Mouse (Mus musculus) midbrain, embryonic 16.5 days (tissue): ENCODE data around the gene Zfp423. TPM values are rescaled to one million over a fixed set of nuclear protein-coding genes. Genes with fewer than 3 reads are reported as not detected.

ENCODE experiments used
- ATAC-seq: fragments of 200-750 bp; cut with Nextera tagmentation; 2 replicates; pipeline ENCODE4 v1.8.0; 2017; ENCODE audit warnings: moderate TSS enrichment
- H3K27ac ChIP-seq: fragments of 300-500 bp; sonication (generic); 2 replicates; pipeline ENCODE4 v1.5.1; 2014; ENCODE audit warnings: mild to moderate bottlenecking, low read length, mixed read lengths
- H3K27me3 ChIP-seq: fragments of 300-500 bp; sonication (generic); 2 replicates; pipeline ENCODE4 v1.6.1; 2014; ENCODE audit warnings: low read depth, low read length, mixed read lengths; ENCODE audit not compliant: control insufficient read depth, insufficient read depth
- H3K36me3 ChIP-seq: fragments of 300-500 bp; sonication (generic); 2 replicates; pipeline ENCODE4 v1.6.1; 2014; ENCODE audit warnings: mild to moderate bottlenecking, low read length, moderate library complexity, mixed read lengths; ENCODE audit not compliant: control insufficient read depth, insufficient read depth
- H3K4me1 ChIP-seq: fragments of 300-500 bp; sonication (generic); 2 replicates; pipeline ENCODE4 v1.6.1; 2014; ENCODE audit warnings: mild to moderate bottlenecking, low read length, mixed read lengths; ENCODE audit not compliant: control insufficient read depth, insufficient read depth
- H3K4me2 ChIP-seq: fragments of 300-500 bp; sonication (generic); 2 replicates; pipeline ENCODE4 v1.6.1; 2014; ENCODE audit warnings: mild to moderate bottlenecking, low read length, mixed read lengths
- H3K4me3 ChIP-seq: fragments of 300-500 bp; sonication (generic); 2 replicates; pipeline ENCODE4 v1.5.1; 2014; ENCODE audit warnings: low read depth, mild to moderate bottlenecking, low read length, moderate library complexity, mixed read lengths
- H3K9ac ChIP-seq: fragments of 300-500 bp; sonication (generic); 2 replicates; pipeline ENCODE4 v1.6.1; 2014; ENCODE audit warnings: low read depth, low read length, mixed read lengths
- H3K9me3 ChIP-seq: fragments of 300-500 bp; sonication (generic); replicated peaks from 2 replicates; pipeline ENCODE4 v1.6.1; 2014; ENCODE audit warnings: mild to moderate bottlenecking, low read length, mixed read lengths; ENCODE audit not compliant: control insufficient read depth, poor library complexity, severe bottlenecking
- WGBS: fragments of 180-500 bp; shearing (Covaris S2); extraction: QIAGEN DNeasy Blood & Tissue Kit; methylation state at CpG from one replicate; pipeline ENCODE4 v1.1.7; 2014; 5-methylcytosine and 5-hydroxymethylcytosine counted together
- polyA plus RNA-seq: library from polyadenylated mRNA; unstranded; fragments of >200 nt; fragmentation: Nextera tagmentation; extraction: Ambion mirVana; gene quantifications from 2 replicates; pipeline ENCODE4 v1.2.1, GENCODE M21; 2015

Gene Zfp423
- polyA plus RNA-seq, 1 experiment from 2014 or later, result 28.1 TPM

- WGBS, result 28% methylated on average over 11 of the region's 11 CpGs
- Histone ChIP-seq H3K27me3 (no peaks in the 10 kb centered on the region), H3K4me1 (peaks cover 29% of the 10 kb centered on the region), H3K27ac (peak overlapping the region; percentile 33), H3K4me3 (no peak overlapping the region), H3K9me3 (no peaks in the 10 kb centered on the region), H3K36me3 (no peaks in the 10 kb centered on the region), H3K4me2 (no peak overlapping the region), H3K9ac (no peak overlapping the region)
- no peak for ATAC-seq
These were observed 221.5 kb downstream of the Zfp423 start for GRCm38 (mm10) chr8:87737900-87738299.

GRCm38 (mm10) chr8:87734902-87735301, 224.5 kb downstream of the Zfp423 start:
- Histone ChIP-seq H3K36me3 (no peaks in the 10 kb centered on the region), H3K27ac (peak overlapping the region; percentile 57), H3K9ac (no peak overlapping the region), H3K4me2 (no peak overlapping the region), H3K4me3 (no peak overlapping the region), H3K4me1 (peaks cover 27% of the 10 kb centered on the region), H3K27me3 (no peaks in the 10 kb centered on the region), H3K9me3 (no peaks in the 10 kb centered on the region)
- WGBS, result 45% methylated on average over 4 of the region's 4 CpGs
- ATAC-seq, result peak; percentile 44; the same call in 1 of the 2 replicates

- no peak overlapping the region for H3K4me2 ChIP-seq
- H3K4me1 ChIP-seq, result peaks cover 27% of the 10 kb centered on the region
- 64% methylated on average over 7 of the region's 7 CpGs for WGBS
- H3K27ac ChIP-seq, result peak overlapping the region; percentile 57
- H3K4me3 ChIP-seq, result no peak overlapping the region
- H3K9ac ChIP-seq, result no peak overlapping the region
- no peak for ATAC-seq
- no peaks in the 10 kb centered on the region for H3K27me3 ChIP-seq
- H3K36me3 ChIP-seq, result no peaks in the 10 kb centered on the region
- H3K9me3 ChIP-seq, result no peaks in the 10 kb centered on the region
These were observed 224.9 kb downstream of the Zfp423 start for GRCm38 (mm10) chr8:87734496-87734895.

- Histone ChIP-seq H3K36me3 (no peaks in the 10 kb centered on the region), H3K9ac (no peak overlapping the region), H3K4me3 (no peak overlapping the region), H3K27me3 (no peaks in the 10 kb centered on the region), H3K4me2 (no peak overlapping the region), H3K4me1 (peaks cover 9% of the 10 kb centered on the region; the same call in 1 of the 2 replicates), H3K27ac (no peak overlapping the region), H3K9me3 (no peaks in the 10 kb centered on the region)
- no peak for ATAC-seq
- 91% methylated on average over 12 of the region's 12 CpGs for WGBS
These were observed 228.3 kb downstream of the Zfp423 start for GRCm38 (mm10) chr8:87731062-87731461.

- H3K27me3 ChIP-seq, result no peaks in the 10 kb centered on the region
- no peak overlapping the region for H3K4me2 ChIP-seq
- no peaks in the 10 kb centered on the region for H3K36me3 ChIP-seq
- H3K9me3 ChIP-seq, result no peaks in the 10 kb centered on the region
- peaks cover 41% of the 10 kb centered on the region for H3K4me1 ChIP-seq
- 53% methylated on average over 8 of the region's 8 CpGs for WGBS
- no peak for ATAC-seq
- H3K27ac ChIP-seq, result peak overlapping the region; percentile 35; the same call in 1 of the 2 replicates
- H3K4me3 ChIP-seq, result no peak overlapping the region
- H3K9ac ChIP-seq, result no peak overlapping the region
These were observed 236.4 kb downstream of the Zfp423 start for GRCm38 (mm10) chr8:87723015-87723414.

GRCm38 (mm10) chr8:87719137-87719815, 240.1 kb downstream of the Zfp423 start:
- peak overlapping the region; percentile 35 for H3K4me2 ChIP-seq

GRCm38 (mm10) chr8:87717445-87717844, 241.9 kb downstream of the Zfp423 start:
- H3K9me3 ChIP-seq, result no peaks in the 10 kb centered on the region
- no peak for ATAC-seq
- H3K27me3 ChIP-seq, result no peaks in the 10 kb centered on the region
- no peak overlapping the region for H3K4me2 ChIP-seq
- no peak overlapping the region for H3K4me3 ChIP-seq
- no peak overlapping the region for H3K9ac ChIP-seq
- H3K36me3 ChIP-seq, result no peaks in the 10 kb centered on the region
- no peak overlapping the region for H3K27ac ChIP-seq
- H3K4me1 ChIP-seq, result peaks cover 56% of the 10 kb centered on the region
- 61% methylated on average over 5 of the region's 5 CpGs for WGBS

More at GRCm38 (mm10) chr8:87719137-87719815, 240.1 kb downstream of the Zfp423 start:
- no peaks in the 10 kb centered on the region for H3K9me3 ChIP-seq
- peak overlapping the region; percentile 36; the same call in 1 of the 2 replicates for H3K9ac ChIP-seq
- H3K4me1 ChIP-seq, result peaks cover 61% of the 10 kb centered on the region
- 18% methylated on average over 27 of the region's 27 CpGs for WGBS
- no peaks in the 10 kb centered on the region for H3K27me3 ChIP-seq
- H3K4me3 ChIP-seq, result no peak overlapping the region
- no peaks in the 10 kb centered on the region for H3K36me3 ChIP-seq
- no peak for ATAC-seq
- peak overlapping the region; percentile 72 for H3K27ac ChIP-seq

GRCm38 (mm10) chr8:87716726-87717248, 242.6 kb downstream of the Zfp423 start:
- 17% methylated on average over 9 of the region's 9 CpGs for WGBS
- Histone ChIP-seq H3K9ac (peak overlapping the region; percentile 27), H3K4me3 (no peak overlapping the region), H3K27me3 (no peaks in the 10 kb centered on the region), H3K27ac (peak overlapping the region; percentile 85), H3K4me2 (peak overlapping the region; percentile 46), H3K4me1 (peaks cover 63% of the 10 kb centered on the region), H3K9me3 (no peaks in the 10 kb centered on the region), H3K36me3 (no peaks in the 10 kb centered on the region)
- ATAC-seq, result peak; percentile 9; the same call in 1 of the 2 replicates
